Mouse (Mus musculus) liver, embryonic 12.5 days (tissue): ENCODE results near the gene Esrrb. TPM values are rescaled to one million over a fixed set of nuclear protein-coding genes. Genes with fewer than 3 reads are reported as not detected.

Source experiments
- ATAC-seq: fragments of 200-750 bp; cut with Nextera tagmentation; 2 replicates; pipeline ENCODE4 v1.8.0; 2017; ENCODE audit warnings: moderate number of reproducible peaks, mild to moderate bottlenecking, moderate library complexity
- H3K27ac ChIP-seq: fragments of 300-500 bp; sonication (generic); 2 replicates; pipeline ENCODE4 v1.5.1; 2016; ENCODE audit warnings: mild to moderate bottlenecking
- H3K27me3 ChIP-seq: fragments of 300-500 bp; sonication (generic); replicated peaks from 2 replicates; pipeline ENCODE4 v1.6.1; 2016; ENCODE audit warnings: mild to moderate bottlenecking, moderate library complexity
- H3K36me3 ChIP-seq: fragments of 300-500 bp; sonication (generic); 2 replicates; pipeline ENCODE4 v1.6.1; 2016; ENCODE audit warnings: mild to moderate bottlenecking, moderate library complexity
- H3K4me1 ChIP-seq: fragments of 300-500 bp; sonication (generic); 2 replicates; pipeline ENCODE4 v1.6.1; 2016
- H3K4me2 ChIP-seq: fragments of 300-500 bp; sonication (generic); 2 replicates; pipeline ENCODE4 v1.6.1; 2016; ENCODE audit warnings: mild to moderate bottlenecking, moderate library complexity
- H3K4me3 ChIP-seq: fragments of 300-500 bp; sonication (generic); 2 replicates; pipeline ENCODE4 v1.5.1; 2016; ENCODE audit warnings: mild to moderate bottlenecking, moderate library complexity
- H3K9ac ChIP-seq: fragments of 300-500 bp; sonication (generic); 2 replicates; pipeline ENCODE4 v1.6.1; 2016; ENCODE audit warnings: mild to moderate bottlenecking, moderate library complexity
- H3K9me3 ChIP-seq: fragments of 300-500 bp; sonication (generic); replicated peaks from 2 replicates; pipeline ENCODE4 v1.6.1; 2016; ENCODE audit warnings: mild to moderate bottlenecking, moderate library complexity
- whole genome bisulfite sequencing: fragments of 180-500 bp; shearing (Covaris S2); methylation state at CpG from one replicate; pipeline ENCODE4 v1.1.7; 2016; ENCODE audit not compliant: insufficient replicate concordance; 5-methylcytosine and 5-hydroxymethylcytosine counted together
- polyA plus RNA-seq: library from polyadenylated mRNA; unstranded; fragments of >200 nt; fragmentation: Nextera tagmentation; extraction: Ambion mirVana; gene quantifications from 2 replicates; pipeline ENCODE4 v1.2.1, GENCODE M21; 2016

Esrrb gene
- polyA plus RNA-seq, 1 experiment from 2014 or later = 0.07 TPM

- H3K9ac ChIP-seq = no peak overlapping the region
- no peak for ATAC-seq
- WGBS = 6% methylated on average over 13 of the region's 13 CpGs
- no peaks in the 10 kb centered on the region for H3K36me3 ChIP-seq
- H3K27me3 ChIP-seq = peaks cover 92% of the 10 kb centered on the region
- no peaks in the 10 kb centered on the region for H3K9me3 ChIP-seq
- H3K4me3 ChIP-seq = no peak overlapping the region
- H3K4me1 ChIP-seq = no peaks in the 10 kb centered on the region
- H3K4me2 ChIP-seq = no peak overlapping the region
- H3K27ac ChIP-seq = no peak overlapping the region
These were observed 62.2 kb downstream of the Esrrb start for GRCm38 (mm10) chr12:86423102-86423501.

- Histone ChIP-seq H3K27me3 (peaks cover 56% of the 10 kb centered on the region), H3K4me1 (no peaks in the 10 kb centered on the region), H3K27ac (no peak overlapping the region), H3K4me3 (no peak overlapping the region), H3K36me3 (no peaks in the 10 kb centered on the region), H3K9ac (no peak overlapping the region), H3K4me2 (no peak overlapping the region), H3K9me3 (no peaks in the 10 kb centered on the region)
- 39% methylated on average over 2 of the region's 2 CpGs for WGBS
- ATAC-seq = no peak
These were observed 66.7 kb downstream of the Esrrb start for GRCm38 (mm10) chr12:86427585-86427984.

GRCm38 (mm10) chr12:86431671-86432070 is 70.8 kb downstream of the Esrrb start:
- Histone ChIP-seq H3K4me3 (no peak overlapping the region), H3K4me1 (no peaks in the 10 kb centered on the region), H3K4me2 (no peak overlapping the region), H3K27ac (no peak overlapping the region), H3K36me3 (no peaks in the 10 kb centered on the region), H3K27me3 (peaks cover 21% of the 10 kb centered on the region), H3K9me3 (no peaks in the 10 kb centered on the region), H3K9ac (no peak overlapping the region)
- ATAC-seq = no peak
- WGBS = 66% methylated on average over 5 of the region's 5 CpGs

GRCm38 (mm10) chr12:86433371-86433821 is 72.5 kb downstream of the Esrrb start:
- H3K4me3 ChIP-seq = no peak overlapping the region
- no peaks in the 10 kb centered on the region for H3K4me1 ChIP-seq
- H3K9ac ChIP-seq = no peak overlapping the region
- peaks cover 15% of the 10 kb centered on the region; the same call in 1 of the 2 replicates for H3K27me3 ChIP-seq
- peak overlapping the region; percentile 27; the same call in 1 of the 2 replicates for H3K4me2 ChIP-seq
- no peaks in the 10 kb centered on the region for H3K36me3 ChIP-seq
- 4% methylated on average over 13 of the region's 13 CpGs for WGBS
- ATAC-seq = no peak
- H3K27ac ChIP-seq = no peak overlapping the region
- no peaks in the 10 kb centered on the region for H3K9me3 ChIP-seq

- no peak overlapping the region for H3K27ac ChIP-seq
- H3K9me3 ChIP-seq = no peaks in the 10 kb centered on the region
- no peak overlapping the region for H3K9ac ChIP-seq
- no peak for ATAC-seq
- WGBS = 77% methylated on average over 13 of the region's 13 CpGs
- no peaks in the 10 kb centered on the region for H3K4me1 ChIP-seq
- peaks cover 10% of the 10 kb centered on the region; the same call in 1 of the 2 replicates for H3K27me3 ChIP-seq
- no peaks in the 10 kb centered on the region for H3K36me3 ChIP-seq
- H3K4me2 ChIP-seq = no peak overlapping the region
- H3K4me3 ChIP-seq = no peak overlapping the region
These were observed 74.7 kb downstream of the Esrrb start for GRCm38 (mm10) chr12:86435651-86436050.

- WGBS = 42% methylated on average over 5 of the region's 5 CpGs
- no peak for ATAC-seq
- Histone ChIP-seq H3K27ac (no peak overlapping the region), H3K36me3 (no peaks in the 10 kb centered on the region), H3K9ac (no peak overlapping the region), H3K4me3 (no peak overlapping the region), H3K27me3 (no peaks in the 10 kb centered on the region), H3K4me2 (no peak overlapping the region), H3K9me3 (no peaks in the 10 kb centered on the region), H3K4me1 (no peaks in the 10 kb centered on the region)
These were observed 89.9 kb downstream of the Esrrb start for GRCm38 (mm10) chr12:86450848-86451247.

GRCm38 (mm10) chr12:86455009-86455408 is 94.1 kb downstream of the Esrrb start:
- H3K9ac ChIP-seq = no peak overlapping the region
- no peak overlapping the region for H3K4me3 ChIP-seq
- H3K4me2 ChIP-seq = no peak overlapping the region
- ATAC-seq = no peak
- no peaks in the 10 kb centered on the region for H3K27me3 ChIP-seq
- H3K27ac ChIP-seq = no peak overlapping the region
- WGBS = 61% methylated on average over 1 of the region's 1 CpGs
- no peaks in the 10 kb centered on the region for H3K36me3 ChIP-seq
- no peaks in the 10 kb centered on the region for H3K9me3 ChIP-seq
- H3K4me1 ChIP-seq = no peaks in the 10 kb centered on the region

GRCm38 (mm10) chr12:86462742-86463470 is 102.0 kb downstream of the Esrrb start:
- H3K4me2 ChIP-seq = no peak overlapping the region
- H3K4me1 ChIP-seq = no peaks in the 10 kb centered on the region
- H3K27ac ChIP-seq = no peak overlapping the region
- WGBS = 66% methylated on average over 9 of the region's 9 CpGs
- no peaks in the 10 kb centered on the region for H3K27me3 ChIP-seq
- no peak overlapping the region for H3K4me3 ChIP-seq
- H3K9ac ChIP-seq = no peak overlapping the region
- no peaks in the 10 kb centered on the region for H3K9me3 ChIP-seq
- no peak for ATAC-seq
- no peaks in the 10 kb centered on the region for H3K36me3 ChIP-seq

GRCm38 (mm10) chr12:86464385-86464784 is 103.5 kb downstream of the Esrrb start:
- no peak overlapping the region for H3K9ac ChIP-seq
- H3K4me2 ChIP-seq = no peak overlapping the region
- H3K9me3 ChIP-seq = no peaks in the 10 kb centered on the region
- no peaks in the 10 kb centered on the region for H3K36me3 ChIP-seq
- no peaks in the 10 kb centered on the region for H3K4me1 ChIP-seq
- no peak overlapping the region for H3K4me3 ChIP-seq
- H3K27ac ChIP-seq = no peak overlapping the region
- 72% methylated on average over 1 of the region's 1 CpGs for WGBS
- ATAC-seq = no peak
- no peaks in the 10 kb centered on the region for H3K27me3 ChIP-seq

GRCm38 (mm10) chr12:86466180-86466579 is 105.3 kb downstream of the Esrrb start:
- Histone ChIP-seq H3K27ac (no peak overlapping the region), H3K36me3 (no peaks in the 10 kb centered on the region), H3K9me3 (no peaks in the 10 kb centered on the region), H3K4me3 (no peak overlapping the region), H3K4me1 (no peaks in the 10 kb centered on the region), H3K9ac (no peak overlapping the region), H3K4me2 (no peak overlapping the region), H3K27me3 (peaks cover 12% of the 10 kb centered on the region)
- no peak for ATAC-seq
- WGBS = 40% methylated on average over 4 of the region's 4 CpGs

GRCm38 (mm10) chr12:86469919-86470318 is 109.0 kb downstream of the Esrrb start:
- Histone ChIP-seq H3K4me2 (no peak overlapping the region), H3K4me3 (no peak overlapping the region), H3K9me3 (no peaks in the 10 kb centered on the region), H3K27ac (no peak overlapping the region), H3K4me1 (no peaks in the 10 kb centered on the region), H3K9ac (no peak overlapping the region), H3K36me3 (no peaks in the 10 kb centered on the region), H3K27me3 (peaks cover 12% of the 10 kb centered on the region)
- WGBS = 32% methylated on average over 23 of the region's 23 CpGs
- ATAC-seq = no peak

GRCm38 (mm10) chr12:86470912-86471311 is 110.0 kb downstream of the Esrrb start:
- 47% methylated on average over 6 of the region's 6 CpGs for WGBS
- Histone ChIP-seq H3K4me2 (no peak overlapping the region), H3K9ac (no peak overlapping the region), H3K27ac (no peak overlapping the region), H3K9me3 (no peaks in the 10 kb centered on the region), H3K4me3 (no peak overlapping the region), H3K27me3 (peaks cover 12% of the 10 kb centered on the region), H3K36me3 (no peaks in the 10 kb centered on the region), H3K4me1 (no peaks in the 10 kb centered on the region)
- no peak for ATAC-seq

- Histone ChIP-seq H3K36me3 (no peaks in the 10 kb centered on the region), H3K4me1 (no peaks in the 10 kb centered on the region), H3K4me2 (no peak overlapping the region), H3K9me3 (no peaks in the 10 kb centered on the region), H3K4me3 (no peak overlapping the region), H3K27me3 (peaks cover 12% of the 10 kb centered on the region), H3K27ac (no peak overlapping the region), H3K9ac (no peak overlapping the region)
- peak; percentile 46; the same call in 1 of the 2 replicates for ATAC-seq
- 32% methylated on average over 12 of the region's 12 CpGs for whole genome bisulfite sequencing
These were observed 112.7 kb downstream of the Esrrb start for GRCm38 (mm10) chr12:86473630-86474029.
